Mouse (Mus musculus) heart, postnatal 0 days (tissue): ENCODE results near the gene Polg2.

Experiments
- CTCF ChIP-seq: IDR thresholded peaks from 2 replicates; pipeline ENCODE4 v1.5.1; 2016; ENCODE audit warnings: antibody characterized with exemption, control low read depth, low read depth
- EP300 ChIP-seq: IDR thresholded peaks from 2 replicates; pipeline ENCODE4 v1.6.1; 2016; ENCODE audit warnings: antibody characterized with exemption, low read depth

DNA sequence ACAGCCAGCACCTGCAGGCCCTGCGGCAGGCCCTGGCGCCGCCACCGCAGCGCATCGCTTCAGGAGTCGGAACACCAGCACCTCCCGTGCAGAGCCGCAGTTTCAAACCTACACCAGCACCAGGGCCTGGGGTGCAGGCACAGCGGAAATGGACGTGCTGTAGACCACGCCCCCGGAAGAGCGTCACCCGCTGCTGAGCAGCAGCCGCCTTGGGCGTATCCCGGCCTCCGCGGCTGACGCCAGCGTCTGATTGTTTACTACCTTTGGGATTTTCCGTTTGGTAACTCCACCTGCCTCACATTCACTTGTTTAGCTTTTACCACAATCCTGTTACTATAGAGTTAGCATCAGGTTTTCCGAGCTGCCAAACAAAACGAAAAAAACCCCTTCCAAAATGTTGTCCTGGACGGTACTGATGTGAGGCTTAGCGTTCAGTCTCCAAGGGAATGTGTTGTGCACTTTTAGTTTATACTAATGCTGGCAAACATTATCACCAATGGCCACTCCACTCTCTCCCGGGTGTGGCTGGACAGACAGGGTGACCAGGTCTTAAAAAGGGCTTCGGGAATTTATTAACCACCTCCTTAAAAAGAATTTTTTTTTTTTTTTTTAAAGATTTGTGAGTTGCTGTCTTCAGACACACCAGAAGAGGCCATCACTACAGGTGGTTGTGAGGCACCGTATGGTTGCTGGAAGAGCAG is at the start of gene Polg2:
- no peak for TF ChIP-seq CTCF
- peak; percentile 82; the same call in 1 of the 2 replicates for TF ChIP-seq EP300
